Mouse (Mus musculus) heart, adult 9 months (tissue): ENCODE results near the gene Prph.

Experiments
- DNase-seq, 2 experiments: peaks; one replicate each; pipeline ENCODE4 v3.0.0; 2022; ENCODE audit warnings: low spot score in 2 of 2

Prph gene

GRCm38 (mm10) chr15:99055040-99055439 lies at the start of gene Prph:
Gene Prph (plus strand): TSS chr15:99055174.
- no peak for DNase-seq

- no peak for DNase-seq
Measured at GRCm38 (mm10) chr15:99008801-99009241, 46.2 kb upstream of the Prph start.

DNA sequence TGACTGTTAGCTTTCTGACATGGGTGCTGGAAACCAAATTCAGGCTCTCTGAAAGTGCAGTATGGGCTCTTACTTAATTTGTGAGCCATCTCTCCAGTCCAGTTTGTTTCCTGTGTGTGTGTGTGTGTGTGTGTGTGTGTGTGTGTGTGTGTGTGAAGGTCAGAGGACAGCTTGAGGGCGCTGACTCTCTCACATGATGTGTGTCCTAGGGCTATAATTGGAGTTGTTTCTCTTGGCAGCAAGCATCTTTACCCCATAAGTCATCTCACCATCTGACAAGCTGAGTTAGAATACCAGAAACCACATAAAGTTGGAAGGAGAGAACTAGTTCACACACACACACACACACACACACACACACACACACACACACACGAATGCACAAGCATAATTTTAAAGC lies 44.1 kb upstream of the Prph start:
- no peak for DNase-seq

DNA sequence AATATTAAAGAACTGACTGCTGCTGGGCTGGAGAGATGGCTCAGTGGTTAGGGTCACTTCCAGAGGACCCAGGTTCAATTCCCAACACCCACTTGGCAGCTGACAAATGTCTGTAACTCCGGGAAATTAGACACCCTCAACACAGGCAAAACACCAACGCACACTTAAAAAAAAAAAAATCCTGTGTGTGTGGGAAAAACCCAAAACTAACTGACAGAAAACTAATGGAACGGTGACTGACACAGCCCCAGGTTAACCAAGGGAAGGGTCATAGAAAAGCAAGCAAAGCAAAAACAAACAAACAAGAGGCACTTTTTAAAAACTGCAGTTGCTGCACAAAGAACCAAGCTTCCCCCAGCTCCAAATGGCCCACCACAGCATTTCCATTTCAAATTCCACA lies 43.0 kb upstream of the Prph start:
- DNase-seq = no peak

DNA sequence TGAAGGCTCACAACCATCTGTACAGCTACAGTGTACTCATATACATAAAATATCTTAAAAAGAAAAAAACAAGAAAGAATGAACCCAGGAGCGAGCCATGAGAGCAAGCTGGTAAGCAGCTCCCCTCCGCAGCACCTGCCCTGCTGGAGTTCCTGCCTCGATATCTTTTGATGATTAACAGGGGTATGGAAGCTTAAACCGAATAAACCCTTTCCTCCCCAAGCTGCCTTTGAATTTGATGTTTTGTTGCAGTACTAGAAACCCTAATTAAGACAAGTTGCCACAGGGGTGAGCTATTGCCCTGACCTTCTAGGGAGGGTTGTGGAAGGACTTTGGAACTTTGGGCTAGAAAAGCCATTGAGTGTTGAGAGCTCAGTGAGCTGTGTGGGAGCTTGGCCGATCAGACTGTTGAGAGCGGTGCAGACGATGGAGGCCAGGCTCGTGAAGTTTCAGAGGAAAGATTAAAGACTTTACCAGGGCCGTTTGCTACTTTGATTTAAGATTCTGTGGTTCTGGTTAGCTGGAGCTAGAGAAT lies 40.4 kb upstream of the Prph start:
- DNase-seq = no peak

DNA sequence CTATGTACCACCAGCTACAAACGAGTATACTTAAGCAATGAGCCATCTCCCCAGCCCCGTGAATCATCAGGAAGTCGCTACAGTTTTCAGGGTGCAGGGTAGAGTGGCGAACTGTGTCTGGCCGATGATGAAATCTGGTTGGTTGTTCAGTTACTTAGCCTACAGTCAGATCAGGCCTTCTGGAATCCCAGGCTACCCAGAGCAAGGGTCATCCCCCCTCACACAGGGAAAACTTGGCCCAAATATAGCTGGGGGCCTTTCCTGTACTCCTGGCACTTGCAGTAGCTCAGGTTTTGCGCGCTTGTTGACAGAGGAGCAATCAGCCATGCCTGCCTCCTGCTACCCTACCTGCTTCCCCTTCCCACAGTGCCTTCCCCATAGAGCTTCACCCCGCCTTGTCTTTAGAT lies 37.6 kb upstream of the Prph start:
- no peak for DNase-seq

- no peak for DNase-seq
Measured at GRCm38 (mm10) chr15:99017986-99018385, 37.0 kb upstream of the Prph start.

GRCm38 (mm10) chr15:99018630-99019029 lies 36.3 kb upstream of the Prph start:
- DNase-seq = no peak

DNA sequence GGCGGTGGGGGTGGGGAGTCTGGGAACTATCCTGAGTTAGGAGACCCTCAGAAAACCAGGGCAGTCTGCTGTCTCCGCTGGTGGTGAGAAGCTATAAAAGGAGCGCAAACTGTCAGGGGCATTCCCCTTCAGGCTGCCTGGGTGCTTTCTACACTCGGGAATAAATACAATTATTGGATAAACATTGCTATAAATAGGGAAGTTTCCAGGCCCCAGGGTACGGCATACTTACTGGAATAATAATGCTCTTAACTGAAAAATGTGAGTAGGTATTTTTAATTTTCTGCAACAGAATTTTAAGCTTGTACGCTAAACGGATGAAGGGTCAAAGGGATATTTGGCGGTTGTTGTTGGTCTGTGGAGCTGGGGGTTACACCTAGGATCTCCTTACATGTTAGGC lies 35.5 kb upstream of the Prph start:
- DNase-seq = no peak

DNA sequence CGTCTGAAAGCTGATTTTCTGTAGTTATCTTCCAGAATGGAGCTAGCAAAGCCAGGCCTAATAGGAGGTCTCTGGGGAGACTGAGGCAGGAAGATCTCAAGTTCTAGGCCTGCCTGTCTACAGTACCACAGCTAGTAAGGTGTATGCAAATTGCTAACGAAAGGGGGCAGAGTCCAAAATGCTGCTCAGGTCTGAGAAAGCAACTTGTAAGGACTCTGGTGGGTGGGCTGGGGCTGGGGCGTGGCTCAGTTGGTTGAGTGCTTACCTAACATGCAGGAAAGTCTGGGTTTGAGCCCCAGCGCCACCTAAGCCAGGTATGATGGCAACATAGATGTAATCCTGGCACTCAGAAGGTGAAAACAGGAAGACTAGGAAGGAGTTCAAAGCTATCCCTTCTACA lies 34.8 kb upstream of the Prph start:
- no peak for DNase-seq

DNA sequence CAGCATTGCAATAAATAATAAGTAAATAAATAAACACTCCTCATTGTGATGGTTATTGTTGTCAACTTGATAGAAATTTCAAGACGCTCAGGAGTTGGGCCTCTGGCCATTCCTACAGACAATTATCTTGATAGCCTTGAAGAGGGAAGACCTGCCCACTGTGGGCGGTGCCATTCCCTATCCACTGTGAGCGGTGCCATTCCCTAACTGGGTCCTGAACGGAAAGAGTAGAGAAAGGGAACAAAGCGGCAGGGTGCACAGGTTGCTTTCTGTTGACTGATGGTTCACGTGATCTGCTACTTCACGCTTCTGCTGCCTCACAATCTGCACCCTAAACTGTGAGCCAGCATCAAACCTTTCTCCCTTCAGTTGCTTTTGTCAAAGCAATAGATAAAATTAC lies 33.7 kb upstream of the Prph start:
- no peak for DNase-seq

DNA sequence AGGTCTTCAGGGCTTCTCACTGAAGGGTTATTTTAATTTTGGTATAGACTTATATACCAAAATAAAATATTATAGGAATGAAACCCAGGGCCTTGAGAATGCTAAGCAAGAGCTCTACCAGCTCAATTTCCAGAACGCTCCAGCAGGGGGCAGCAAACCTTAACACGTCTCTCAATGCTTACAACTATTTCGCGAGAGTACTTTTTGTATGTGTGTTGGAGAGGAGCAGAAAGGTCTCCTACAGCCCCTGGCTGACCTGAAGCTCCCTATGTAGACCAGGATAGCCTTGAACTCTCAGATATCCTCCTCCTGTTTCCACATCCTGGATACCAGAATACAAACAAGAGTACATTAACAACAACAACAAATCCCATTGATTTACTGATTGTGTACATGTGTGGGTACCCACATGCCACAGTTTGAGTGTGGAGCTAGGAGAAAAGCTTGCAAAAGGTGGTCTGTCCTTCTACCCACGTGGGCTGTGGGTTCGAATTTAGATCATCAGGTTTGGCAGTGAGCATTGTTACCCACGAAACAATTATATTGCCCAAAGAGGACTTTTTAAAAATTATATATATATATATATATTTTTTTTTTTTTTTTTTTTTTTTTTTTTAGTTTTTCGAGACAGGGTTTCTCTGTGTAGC lies 30.2 kb upstream of the Prph start:
- peak in 1 of 2 experiments; percentile 64 for DNase-seq

DNA sequence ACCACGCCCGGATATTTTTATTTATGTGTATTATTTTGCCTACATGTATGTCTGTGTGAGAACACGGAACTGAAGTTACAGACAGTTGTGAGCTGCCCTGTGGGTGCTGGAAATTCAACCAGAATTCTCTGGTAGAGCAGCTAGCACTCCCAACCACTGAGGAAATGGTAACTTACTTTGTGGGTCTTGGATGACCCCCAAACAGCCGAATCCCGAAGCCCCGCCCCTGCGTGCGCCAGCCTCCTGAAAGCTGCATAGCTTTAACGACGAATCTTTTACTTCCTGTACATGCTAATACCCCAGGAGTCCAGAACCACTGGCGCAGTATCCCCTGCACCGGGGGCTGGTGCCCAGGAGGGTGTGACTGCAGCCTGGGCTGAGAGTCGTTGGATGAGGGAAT lies 29.6 kb upstream of the Prph start:
- no peak for DNase-seq

- DNase-seq = no peak
Measured at GRCm38 (mm10) chr15:99026259-99026658, 28.7 kb upstream of the Prph start.

GRCm38 (mm10) chr15:99027116-99027515 lies 27.9 kb upstream of the Prph start:
- DNase-seq = no peak

DNA sequence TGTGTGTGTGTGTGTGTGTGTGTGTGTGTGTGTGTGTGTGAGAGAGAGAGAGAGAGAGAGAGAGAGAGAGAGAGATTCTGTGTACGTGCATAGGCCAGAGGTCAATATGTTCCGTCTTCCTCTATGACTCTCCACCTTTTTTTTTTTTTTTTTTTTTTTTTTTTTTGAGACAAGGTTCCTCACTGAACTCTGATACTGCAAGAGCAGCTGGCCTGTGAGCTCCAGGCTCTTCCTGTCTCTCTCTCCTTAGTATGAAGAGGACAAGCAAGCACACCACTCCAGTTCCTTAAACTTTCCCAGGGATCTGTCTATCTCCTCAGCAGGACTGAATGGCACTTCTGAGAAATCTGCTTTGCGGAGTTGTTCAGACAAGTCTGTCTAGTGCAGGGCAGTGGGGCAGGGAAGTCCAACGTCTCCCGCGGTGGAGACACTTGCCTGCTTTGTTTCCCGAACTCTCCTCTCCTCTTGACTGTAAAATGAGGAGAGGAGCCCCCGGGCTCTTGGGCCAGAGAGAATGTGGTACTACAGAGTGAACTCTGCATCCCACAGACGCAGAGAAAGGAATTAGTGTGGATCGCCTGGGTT lies 26.0 kb upstream of the Prph start:
- no peak for DNase-seq

GRCm38 (mm10) chr15:99029619-99030584 lies 25.1 kb upstream of the Prph start, which contains the start of gene Tuba1c:
Gene Tuba1c (plus strand): TSS chr15:99029891.
- DNase-seq = peak; percentile 92 to 94

DNA sequence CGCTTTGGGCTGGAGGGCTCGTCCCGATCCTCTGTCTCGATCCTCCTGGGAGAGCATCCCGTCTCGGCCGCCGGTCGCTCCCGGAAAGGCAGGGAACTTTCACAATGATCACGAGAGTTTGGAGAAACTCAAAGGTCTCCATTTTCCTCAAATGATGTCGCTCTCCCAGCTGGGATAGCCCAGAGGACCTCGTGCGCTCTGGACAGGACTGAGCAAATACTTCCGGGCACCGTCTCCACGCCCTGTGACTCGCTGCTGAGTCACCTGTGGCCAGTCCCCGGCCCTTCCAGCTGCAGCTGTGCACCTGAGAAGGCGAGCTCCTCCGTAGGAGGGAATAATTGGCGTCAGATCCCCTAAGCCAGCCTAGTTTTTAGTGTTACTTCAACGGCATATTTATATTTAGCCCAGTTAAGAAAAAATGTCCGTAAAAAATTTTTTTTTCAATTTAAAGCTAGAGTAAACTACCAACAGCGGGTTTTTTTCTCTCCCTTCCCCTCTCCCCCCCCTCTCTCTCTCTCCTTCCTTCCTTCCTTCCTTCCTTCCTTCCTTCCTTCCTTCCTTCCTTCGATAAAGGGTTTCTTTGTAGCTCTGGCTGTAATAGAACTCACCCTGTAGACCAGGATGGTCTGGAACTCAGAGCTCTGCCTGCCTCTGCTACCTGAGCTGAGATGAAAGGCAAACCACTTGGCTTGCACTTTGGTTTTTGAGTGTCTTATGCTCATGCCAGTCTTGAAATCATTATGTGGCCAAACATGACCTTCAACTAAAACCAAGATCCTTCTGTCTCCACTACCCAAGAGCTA lies 24.2 kb upstream of the Prph start:
- DNase-seq = peak in 1 of 2 experiments; percentile 38

DNA sequence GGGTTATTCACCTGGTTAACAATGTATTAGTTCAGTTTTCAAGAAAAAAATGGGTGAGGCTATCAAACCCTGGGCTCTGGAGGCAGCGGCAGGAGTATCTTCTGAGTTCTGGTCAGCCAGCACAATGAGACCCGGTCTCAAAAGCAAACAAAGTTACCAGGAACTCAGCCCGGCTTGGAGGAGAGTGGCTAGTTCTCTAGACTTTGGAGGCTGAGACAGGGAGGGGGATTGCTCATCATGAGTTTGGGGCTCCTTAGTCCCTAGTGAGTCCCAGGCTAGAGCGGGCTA lies 23.6 kb upstream of the Prph start:
- no peak for DNase-seq

GRCm38 (mm10) chr15:99032041-99032725 lies 22.8 kb upstream of the Prph start:
- no peak for DNase-seq

GRCm38 (mm10) chr15:99032726-99033250 lies 22.2 kb upstream of the Prph start:
- DNase-seq = no peak
